Mouse (Mus musculus) CH12.LX (cell line): ENCODE data around the gene Amn1. TPM values are rescaled to one million over a fixed set of nuclear protein-coding genes. Genes with fewer than 3 reads are reported as not detected.

ENCODE experiments used
- DNase-seq: peaks from one replicate; pipeline ENCODE4 v3.0.0-alpha.2; 2013; ENCODE audit errors: extremely low read depth
- H3K27ac ChIP-seq: 2 replicates; pipeline ENCODE4 v1.5.1; 2012; ENCODE audit warnings: low read depth, mild to moderate bottlenecking, control low read depth, moderate library complexity; ENCODE audit not compliant: insufficient read depth
- H3K27me3 ChIP-seq: replicated peaks from 2 replicates; pipeline ENCODE3; 2012; ENCODE audit warnings: inconsistent platforms
- H3K36me3 ChIP-seq, 2 experiments: replicated peaks in 1 of 2; 2 replicates each; pipeline versions ENCODE3 to v1.6.1; 2012; ENCODE audit warnings: inconsistent platforms in 1 of 2, low read length in 1 of 2, mild to moderate bottlenecking in 1 of 2, mixed read lengths in 1 of 2, moderate library complexity in 1 of 2; ENCODE audit not compliant: control insufficient read depth in 1 of 2, insufficient read depth in 1 of 2
- H3K4me1 ChIP-seq, 2 experiments: 2 replicates each; pipeline ENCODE4 v1.6.1; 2012; ENCODE audit warnings: inconsistent platforms in 1 of 2, moderate library complexity in 1 of 2; ENCODE audit not compliant: insufficient read depth in 2 of 2, control insufficient read depth in 1 of 2
- H3K4me2 ChIP-seq: 2 replicates; pipeline ENCODE4 v1.6.1; 2012; ENCODE audit warnings: low read depth, mild to moderate bottlenecking, control low read depth; ENCODE audit not compliant: poor library complexity, insufficient read depth, severe bottlenecking
- H3K4me3 ChIP-seq, 3 experiments: fragments of 150-350 bp in 1 of 3; sonication (generic) in 1 of 3; replicated peaks in 1 of 3; 2 replicates each; pipeline versions ENCODE3 to v1.5.1; 2011 to 2012; ENCODE audit warnings: low read depth in 2 of 3, low read length in 2 of 3, mild to moderate bottlenecking in 2 of 3, moderate library complexity in 2 of 3, control low read depth in 1 of 3, improper control_type of control experiment in 1 of 3, inconsistent platforms in 1 of 3, mixed read lengths in 1 of 3; ENCODE audit not compliant: poor library complexity in 1 of 3
- H3K79me2 ChIP-seq: replicated peaks from 2 replicates; pipeline ENCODE4 v1.6.1; 2012; ENCODE audit warnings: mild to moderate bottlenecking, moderate library complexity; ENCODE audit not compliant: control insufficient read depth, poor library complexity, insufficient read depth, severe bottlenecking; ENCODE audit errors: extremely low read depth
- H3K9ac ChIP-seq: 2 replicates; pipeline ENCODE4 v1.6.1; 2012; ENCODE audit warnings: low read depth, mild to moderate bottlenecking, control low read depth, moderate library complexity; ENCODE audit not compliant: insufficient read depth
- H3K9me3 ChIP-seq: replicated peaks from 2 replicates; pipeline ENCODE3; 2012; ENCODE audit warnings: low read length, inconsistent platforms, mixed read lengths
- BHLHE40 ChIP-seq: IDR thresholded peaks from 2 replicates; pipeline ENCODE4 v1.6.1; 2011; ENCODE audit warnings: mild to moderate bottlenecking, low read depth, low read length, improper control_type of control experiment
- CHD2 ChIP-seq: IDR thresholded peaks from 2 replicates; pipeline ENCODE4 v1.6.1; 2011; ENCODE audit warnings: low read length, improper control_type of control experiment
- CTCF ChIP-seq, 2 experiments: IDR thresholded peaks in 1 of 2; conservative IDR thresholded peaks in 1 of 2; 2 replicates each; pipeline ENCODE4 v1.5.1; 2011 to 2012; ENCODE audit warnings: low read depth in 2 of 2, low read length in 2 of 2, improper control_type of control experiment in 1 of 2, inconsistent platforms in 1 of 2, mild to moderate bottlenecking in 1 of 2, moderate library complexity in 1 of 2
- E2F4 ChIP-seq: IDR thresholded peaks from 2 replicates; pipeline ENCODE4 v1.6.1; 2011; ENCODE audit warnings: low read depth, low read length, improper control_type of control experiment; ENCODE audit not compliant: insufficient replicate concordance
- ELF1 ChIP-seq: IDR thresholded peaks from 2 replicates; pipeline ENCODE4 v1.6.1; 2014; ENCODE audit warnings: low read depth, mild to moderate bottlenecking, inconsistent platforms, low read length, improper control_type of control experiment
- EP300 ChIP-seq: IDR thresholded peaks from 2 replicates; pipeline ENCODE4 v1.6.1; 2011; ENCODE audit warnings: low read length, improper control_type of control experiment
- HCFC1 ChIP-seq: IDR thresholded peaks from 2 replicates; pipeline ENCODE4 v1.6.1; 2012; ENCODE audit warnings: low read depth, mild to moderate bottlenecking, inconsistent platforms, low read length, improper control_type of control experiment
- JUN ChIP-seq: IDR thresholded peaks from 2 replicates; pipeline ENCODE4 v1.6.1; 2011; ENCODE audit warnings: low read depth, mild to moderate bottlenecking, low read length, improper control_type of control experiment, moderate library complexity; ENCODE audit not compliant: insufficient read depth
- KAT2A ChIP-seq: IDR thresholded peaks from 2 replicates; pipeline ENCODE4 v1.6.1; 2012; ENCODE audit warnings: low read length, improper control_type of control experiment, inconsistent platforms; ENCODE audit not compliant: insufficient replicate concordance
- MAX ChIP-seq: IDR thresholded peaks from 2 replicates; pipeline ENCODE4 v1.6.1; 2011; ENCODE audit warnings: low read length, improper control_type of control experiment
- MAZ ChIP-seq: IDR thresholded peaks from 2 replicates; pipeline ENCODE4 v1.6.1; 2012; ENCODE audit warnings: low read depth, mild to moderate bottlenecking, inconsistent platforms, low read length, improper control_type of control experiment, moderate library complexity
- MEF2A ChIP-seq: IDR thresholded peaks from 2 replicates; pipeline ENCODE4 v1.6.1; 2014; ENCODE audit warnings: low read depth, mild to moderate bottlenecking, inconsistent platforms, low read length, improper control_type of control experiment, borderline replicate concordance
- NELFE ChIP-seq: IDR thresholded peaks from 2 replicates; pipeline ENCODE4 v1.6.1; 2011; ENCODE audit warnings: low read depth, low read length, improper control_type of control experiment
- PAX5 ChIP-seq: IDR thresholded peaks from 2 replicates; pipeline ENCODE4 v1.6.1; 2012; ENCODE audit warnings: low read length, inconsistent platforms, mixed read lengths
- POLR2AphosphoS2 ChIP-seq: IDR thresholded peaks from 2 replicates; pipeline ENCODE4 v1.6.1; 2011; ENCODE audit warnings: low read depth, low read length, improper control_type of control experiment
- RAD21 ChIP-seq: IDR thresholded peaks from 2 replicates; pipeline ENCODE4 v1.6.1; 2011; ENCODE audit warnings: low read depth, mild to moderate bottlenecking, low read length, improper control_type of control experiment, moderate library complexity
- TBP ChIP-seq: conservative IDR thresholded peaks from 2 replicates; pipeline ENCODE4 v1.6.1; 2011; ENCODE audit warnings: low read depth, low read length, improper control_type of control experiment
- TCF12 ChIP-seq: IDR thresholded peaks from 2 replicates; pipeline ENCODE4 v1.6.1; 2014; ENCODE audit warnings: low read depth, mild to moderate bottlenecking, inconsistent platforms, low read length, improper control_type of control experiment
- UBTF ChIP-seq: IDR thresholded peaks from 2 replicates; pipeline ENCODE4 v1.6.1; 2012; ENCODE audit warnings: low read depth, mild to moderate bottlenecking, inconsistent platforms, low read length, improper control_type of control experiment, moderate library complexity
- USF2 ChIP-seq: conservative IDR thresholded peaks from 2 replicates; pipeline ENCODE4 v1.6.1; 2011; ENCODE audit warnings: low read depth, low read length, improper control_type of control experiment
- ZKSCAN1 ChIP-seq: IDR thresholded peaks from 2 replicates; pipeline ENCODE4 v1.6.1; 2012; ENCODE audit warnings: low read depth, inconsistent platforms, low read length, improper control_type of control experiment, borderline replicate concordance
- ZNF384 ChIP-seq: IDR thresholded peaks from 2 replicates; pipeline ENCODE4 v1.6.1; 2012; ENCODE audit warnings: low read depth, low read length, improper control_type of control experiment, inconsistent platforms
- dilution Hi-C: fragments of 300-500 bp; cut with MboI; formaldehyde crosslinking; loops from 2 replicates; pipeline ENCODE4 v1.14.3; 2020; ENCODE audit warnings: low sequenced_read_pairs; ENCODE audit not compliant: extremely low pct_unique_long_range_greater_than_20kb, extremely low pct_ligation_motif_present
- in situ Hi-C: fragments of 300-500 bp; cut with MboI; formaldehyde crosslinking; loops from 3 replicates; pipeline ENCODE4 v1.14.3; 2019; ENCODE audit warnings: low sequenced_read_pairs, low pct_ligation_motif_present, low pct_unique_long_range_greater_than_20kb, mixed read lengths
- polyA plus RNA-seq: library from polyadenylated mRNA; unstranded; fragments of >175 nt; gene quantifications from 2 replicates; pipeline ENCODE4 v1.2.1, GENCODE M21; 2012; ENCODE audit warnings: low read depth; ENCODE audit not compliant: insufficient read length
- total RNA-seq, 2 experiments: library from RNA; depleted of rRNA; stranded (reverse); fragments of 300-350 nt in 1 of 2; fragments of >200 nt in 1 of 2; gene quantifications; 2 replicates each; pipeline ENCODE4 v1.2.3; 2012 to 2014

Gene Amn1
- total and polyA plus RNA-seq, 3 experiments, result 3.2 to 8.9 (median 6.3) TPM

GRCm38 (mm10) chr6:149135631-149136030 lies 52.9 kb downstream of the Amn1 start:
- TF ChIP-seq MAX (no peak), RAD21 (no peak), TBP (no peak), UBTF (no peak), EP300 (no peak), PAX5 (no peak), ZNF384 (no peak)
- TF ChIP-seq, all 38 proteins: peak for 0
- Histone ChIP-seq H3K4me2 (no peak overlapping the region), H3K36me3 (no peaks in the 10 kb centered on the region), H3K4me1 (peaks cover 4 to 21% of the 10 kb centered on the region in 2 experiments; a peak in 3 of 4 replicates), H3K79me2 (no peaks in the 10 kb centered on the region), H3K4me3 (no peak overlapping the region), H3K27ac (no peak overlapping the region), H3K9me3 (peaks cover 2% of the 10 kb centered on the region), H3K9ac (no peak overlapping the region), H3K27me3 (no peaks in the 10 kb centered on the region)
- DNase-seq, result no peak
- in situ Hi-C loops, result no loop called here
- dilution Hi-C loops, result no loop called here

- H3K27me3 ChIP-seq, result no peaks in the 10 kb centered on the region
- H3K79me2 ChIP-seq, result no peaks in the 10 kb centered on the region
- H3K9ac ChIP-seq, result no peak overlapping the region
- DNase-seq, result no peak
- peaks cover 2 to 18% of the 10 kb centered on the region in 2 experiments; a peak in 2 of 4 replicates for H3K4me1 ChIP-seq
- H3K4me2 ChIP-seq, result no peak overlapping the region
- no peak overlapping the region for H3K4me3 ChIP-seq
- in situ Hi-C loops, result loop anchor here (5.0 kb wide), 1 partner anchor 243 kb away; no protein-coding TSS in a partner anchor
- dilution Hi-C loops, result no loop called here
- no peak for TF ChIP-seq MAX
- H3K36me3 ChIP-seq, result no peaks in the 10 kb centered on the region
- no peak overlapping the region for H3K27ac ChIP-seq
- peaks cover 2% of the 10 kb centered on the region for H3K9me3 ChIP-seq
Observed at GRCm38 (mm10) chr6:149134391-149135150, 53.9 kb downstream of the Amn1 start.

GRCm38 (mm10) chr6:149132311-149133077 lies 56.0 kb downstream of the Amn1 start:
- DNase-seq, result peak; percentile 80
- no peaks in the 10 kb centered on the region for H3K36me3 ChIP-seq
- no peaks in the 10 kb centered on the region for H3K9me3 ChIP-seq
- dilution Hi-C loops, result no loop called here
- no peaks in the 10 kb centered on the region for H3K27me3 ChIP-seq
- peak overlapping the region; percentile 68 for H3K4me2 ChIP-seq
- H3K79me2 ChIP-seq, result no peaks in the 10 kb centered on the region
- in situ Hi-C loops, result loop anchor here (5.0 kb wide), 1 partner anchor 245 kb away; no protein-coding TSS in a partner anchor
- no peak overlapping the region for H3K4me3 ChIP-seq
- no peak overlapping the region; the same call in 1 of the 2 replicates for H3K9ac ChIP-seq
- no peak overlapping the region for H3K27ac ChIP-seq
- peaks cover 0 to 10% of the 10 kb centered on the region in 2 experiments; a peak in 1 of 4 replicates for H3K4me1 ChIP-seq
- no peak for TF ChIP-seq UBTF
- TF ChIP-seq RAD21, result peak; percentile 98
- no peak for TF ChIP-seq CHD2
- no peak for TF ChIP-seq USF2
- TF ChIP-seq TCF12, result no peak
- TF ChIP-seq HCFC1, result no peak; the same call in 1 of the 2 replicates
- TF ChIP-seq NELFE, result no peak
- no peak for TF ChIP-seq POLR2AphosphoS2
- no peak for TF ChIP-seq ZKSCAN1
- no peak for TF ChIP-seq MEF2A
- TF ChIP-seq E2F4, result no peak
- TF ChIP-seq JUN, result no peak
- no peak for TF ChIP-seq MAZ
- TF ChIP-seq KAT2A, result no peak
- no peak for TF ChIP-seq BHLHE40
- peak; percentile 27 to 94; a peak in 2 of 4 replicates for TF ChIP-seq CTCF (conservative IDR thresholded peaks at IDR 0.05 in 1 of 2, IDR thresholded peaks at IDR 0.05 in 1 of 2; ENCODE audit: low read depth in 2 of 2, low read length in 2 of 2)
- TF ChIP-seq PAX5, result no peak
- no peak for TF ChIP-seq ELF1
